Mouse (Mus musculus): ENCODE measurements around the gene Vasn. TPM values are rescaled to one million over a fixed set of nuclear protein-coding genes. Genes with fewer than 3 reads are reported as not detected.

Gene Vasn
- total RNA-seq, 2 experiments from 2014 or later, result 4.8 to 6.0 TPM

DNA sequence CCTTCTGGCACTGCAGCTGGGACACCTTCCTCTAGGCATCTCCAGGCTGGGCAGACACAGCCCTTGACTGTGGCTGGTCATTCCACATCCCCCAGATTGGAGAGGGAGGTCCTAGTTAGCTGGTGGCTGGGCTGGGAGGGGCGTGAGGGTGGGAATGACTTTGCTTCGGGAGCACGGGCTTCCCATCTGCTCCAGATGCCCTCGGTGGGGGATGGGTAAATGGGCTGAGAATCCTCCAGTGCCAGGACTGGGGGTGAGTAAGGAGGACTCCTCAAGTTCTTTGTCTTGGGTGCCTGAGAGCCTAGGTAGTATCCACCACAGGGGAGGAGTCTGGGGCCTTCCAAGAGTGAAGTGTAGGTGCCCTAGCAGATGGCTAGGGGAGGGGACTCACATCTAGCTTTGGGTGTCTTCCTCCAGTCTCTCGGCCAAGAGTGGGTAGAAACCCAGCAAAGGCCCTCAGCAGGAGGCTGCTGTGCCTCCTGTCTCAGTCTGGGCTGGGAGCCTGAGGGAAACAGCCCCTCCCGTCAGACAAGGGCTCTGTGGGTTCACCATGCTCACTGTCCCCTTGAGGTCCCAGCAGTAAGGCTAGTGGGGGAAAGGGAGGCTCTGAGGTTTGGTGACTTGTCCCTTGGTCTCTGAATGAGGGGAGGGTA lies 40.7 kb upstream of the Vasn start:
- no peak for DNase-seq
- H3K27ac ChIP-seq, result peak overlapping the region; percentile 28; the same call in 1 of the 2 replicates

DNA sequence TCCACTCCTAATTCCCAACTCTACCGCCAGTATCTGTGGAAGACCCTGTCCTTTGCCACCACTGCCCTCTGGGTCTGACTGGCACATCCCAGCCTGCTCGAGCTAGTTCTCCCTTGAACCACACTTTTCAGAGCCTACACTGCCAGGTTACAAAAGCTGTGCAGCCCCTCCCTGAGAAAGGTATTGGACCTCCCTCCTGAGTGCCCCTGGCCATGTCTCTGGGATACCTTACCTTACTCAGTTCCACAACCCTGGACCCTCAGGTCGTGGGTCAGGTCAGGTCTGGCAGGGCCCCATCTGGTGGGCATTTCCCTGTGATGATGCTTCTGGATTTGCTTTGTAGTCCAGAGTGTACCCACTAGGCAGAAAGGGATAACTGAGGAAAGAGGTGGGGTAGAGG lies 40.1 kb upstream of the Vasn start:
- no peak for DNase-seq
- intact Hi-C loops (cut with DNase I), result no loop called here
- H3K4me3 ChIP-seq, result no peak overlapping the region
- H3K27ac ChIP-seq, result no peak overlapping the region
- TF ChIP-seq CTCF (IDR thresholded peaks at IDR 0.05), result no peak

More for the DNA sequence above, 40.7 kb upstream of the Vasn start:
- no peak overlapping the region for H3K4me3 ChIP-seq
- no peak for TF ChIP-seq CTCF (IDR thresholded peaks at IDR 0.05)
- intact Hi-C loops (cut with DNase I), result no loop called here

DNA sequence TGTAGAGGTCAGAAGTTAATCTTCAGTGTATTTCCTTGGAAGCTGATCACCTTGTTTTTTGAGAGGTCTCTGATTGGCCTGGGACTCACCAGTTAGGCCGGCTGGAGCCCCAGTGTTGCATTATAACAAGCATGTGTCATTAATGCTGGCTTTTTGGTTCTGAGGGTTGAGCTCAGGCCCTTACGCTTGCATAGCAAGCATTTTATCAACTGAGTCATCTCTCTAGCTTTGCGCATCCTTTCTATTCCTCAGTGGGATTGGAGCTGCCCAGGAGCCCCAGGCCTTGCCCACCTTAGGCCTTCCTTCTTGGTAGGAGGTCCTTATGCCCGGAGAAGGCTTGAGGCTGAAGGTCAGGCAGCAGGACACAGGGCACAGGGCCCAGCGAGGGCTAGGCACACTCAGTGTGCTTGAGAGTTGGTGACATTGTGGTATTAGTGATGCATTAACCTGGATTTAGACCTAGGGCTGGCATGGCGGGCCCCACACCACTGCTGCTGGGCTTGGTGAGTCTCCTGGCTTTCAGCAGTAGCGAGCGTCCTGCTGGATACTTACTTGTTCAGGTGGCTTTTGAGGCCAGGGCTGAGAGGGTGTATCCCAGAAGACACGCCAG lies 38.9 kb upstream of the Vasn start:
- Histone ChIP-seq H3K27ac (no peak overlapping the region), H3K4me3 (no peak overlapping the region)
- no peak for TF ChIP-seq CTCF (IDR thresholded peaks at IDR 0.05)
- intact Hi-C loops (cut with DNase I), result no loop called here
- DNase-seq, result no peak

DNA sequence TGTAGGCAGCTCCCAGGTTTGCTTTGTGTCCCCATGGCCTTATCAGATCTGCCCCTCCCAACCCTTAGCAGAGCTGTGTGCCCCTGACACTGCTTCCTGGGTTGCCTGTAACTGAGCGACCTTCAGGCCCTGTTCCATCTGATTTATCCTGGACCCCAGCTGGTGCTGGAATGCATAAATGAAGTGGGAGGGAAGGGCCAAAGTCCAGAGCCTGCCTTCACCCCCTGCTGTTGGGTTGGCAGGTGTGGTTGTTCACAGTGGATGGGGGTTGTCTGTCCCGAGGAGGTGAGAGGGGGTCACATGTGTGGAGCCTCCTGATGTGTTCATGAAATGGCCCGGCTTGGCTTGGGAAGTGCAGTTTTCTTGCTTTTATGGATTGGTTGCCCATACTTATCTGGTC lies 37.6 kb upstream of the Vasn start:
- Histone ChIP-seq H3K27ac (no peak overlapping the region), H3K4me3 (no peak overlapping the region)
- intact Hi-C loops (cut with DNase I), result no loop called here
- no peak for TF ChIP-seq CTCF (IDR thresholded peaks at IDR 0.05)
- DNase-seq, result no peak

DNA sequence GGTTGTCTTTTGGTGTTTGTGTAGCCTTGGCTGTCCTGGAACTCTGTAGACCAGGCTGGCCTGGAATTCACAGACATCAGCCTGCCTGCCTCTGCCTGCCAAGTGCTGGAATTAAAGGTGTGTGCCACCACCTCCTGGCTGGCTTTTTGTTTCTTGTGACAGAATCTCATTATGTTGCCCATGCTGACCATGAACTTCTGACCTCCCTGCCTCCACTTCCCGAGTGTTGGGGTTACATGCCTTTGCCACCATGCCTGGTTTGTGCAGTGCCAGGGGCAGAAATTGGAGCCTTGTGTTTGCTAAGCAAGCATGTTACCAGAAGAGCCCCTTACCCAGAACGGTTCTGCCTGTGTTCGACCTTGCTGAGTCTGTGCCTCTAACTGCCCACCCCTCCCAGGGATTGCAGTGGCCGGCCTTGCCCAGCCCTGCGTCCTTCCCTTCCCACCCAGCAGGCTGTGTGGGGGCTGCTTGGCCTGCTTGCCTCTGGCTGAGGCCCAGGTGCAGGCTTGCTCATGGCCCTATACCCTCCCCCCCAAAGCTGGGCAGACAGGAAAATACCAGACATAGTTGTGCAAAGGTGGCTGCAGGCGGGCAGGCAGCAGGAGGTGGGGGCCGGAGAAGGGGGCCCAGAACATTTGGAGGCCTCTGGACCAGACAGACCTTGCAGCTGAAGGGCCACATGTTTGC lies 36.8 kb upstream of the Vasn start:
- peak overlapping the region; percentile 28 for H3K27ac ChIP-seq
- TF ChIP-seq CTCF (IDR thresholded peaks at IDR 0.05), result no peak
- no peak for DNase-seq
- no peak overlapping the region for H3K4me3 ChIP-seq
- intact Hi-C loops (cut with DNase I), result no loop called here

DNA sequence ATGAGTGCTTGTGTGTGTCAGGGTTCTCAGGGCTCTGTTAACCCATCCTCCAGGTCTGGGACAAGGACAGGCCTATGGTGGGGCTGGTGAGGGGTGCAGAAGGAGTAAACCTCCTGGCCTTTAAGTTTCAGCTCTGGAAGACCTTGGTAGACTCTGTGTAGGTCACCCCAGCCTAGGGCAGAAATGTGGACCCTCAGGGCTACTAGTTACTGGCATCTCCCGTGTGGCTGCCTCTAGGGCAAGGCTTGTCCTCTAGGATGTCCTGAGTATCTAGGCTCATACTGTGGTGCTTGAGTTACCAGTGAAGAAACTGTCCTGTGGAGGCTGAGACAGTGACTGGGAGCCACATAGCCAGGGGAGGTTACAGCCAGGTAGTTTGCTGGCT lies 36.3 kb upstream of the Vasn start:
- intact Hi-C loops (cut with DNase I), result no loop called here
- Histone ChIP-seq H3K4me3 (no peak overlapping the region), H3K27ac (peak overlapping the region; percentile 28)
- TF ChIP-seq CTCF (IDR thresholded peaks at IDR 0.05), result no peak
- no peak for DNase-seq

DNA sequence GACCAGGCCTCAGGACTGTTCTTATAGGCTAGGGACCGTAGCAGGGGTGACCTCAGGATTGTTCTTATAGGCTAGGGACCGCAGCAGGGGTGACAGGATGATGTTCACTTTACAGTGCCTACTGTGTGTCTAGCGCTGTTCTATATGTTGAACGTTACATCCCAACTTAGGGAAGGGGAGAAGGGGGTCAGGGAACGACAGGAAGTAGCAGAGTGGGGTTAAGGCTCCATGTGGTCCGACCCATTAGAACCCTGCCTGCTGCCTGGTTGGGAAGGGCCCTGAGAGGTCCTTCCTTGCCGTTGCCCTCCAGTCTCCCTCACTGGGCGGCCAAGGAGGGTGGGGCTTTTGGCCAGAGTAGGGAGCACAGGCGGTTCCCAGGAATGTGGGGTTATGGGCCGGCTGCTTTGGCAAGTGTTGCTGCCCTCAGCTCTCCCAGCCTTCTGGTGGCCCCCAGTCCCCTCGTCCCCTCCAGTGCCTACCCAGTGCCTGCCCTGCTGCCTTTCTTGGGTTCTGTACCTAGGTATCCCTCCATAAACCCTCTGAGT lies 35.4 kb upstream of the Vasn start:
- intact Hi-C loops (cut with DNase I), result no loop called here
- H3K4me3 ChIP-seq, result no peak overlapping the region
- no peak for TF ChIP-seq CTCF (IDR thresholded peaks at IDR 0.05)
- peak overlapping the region; percentile 28 for H3K27ac ChIP-seq
- DNase-seq, result peak; percentile 59

DNA sequence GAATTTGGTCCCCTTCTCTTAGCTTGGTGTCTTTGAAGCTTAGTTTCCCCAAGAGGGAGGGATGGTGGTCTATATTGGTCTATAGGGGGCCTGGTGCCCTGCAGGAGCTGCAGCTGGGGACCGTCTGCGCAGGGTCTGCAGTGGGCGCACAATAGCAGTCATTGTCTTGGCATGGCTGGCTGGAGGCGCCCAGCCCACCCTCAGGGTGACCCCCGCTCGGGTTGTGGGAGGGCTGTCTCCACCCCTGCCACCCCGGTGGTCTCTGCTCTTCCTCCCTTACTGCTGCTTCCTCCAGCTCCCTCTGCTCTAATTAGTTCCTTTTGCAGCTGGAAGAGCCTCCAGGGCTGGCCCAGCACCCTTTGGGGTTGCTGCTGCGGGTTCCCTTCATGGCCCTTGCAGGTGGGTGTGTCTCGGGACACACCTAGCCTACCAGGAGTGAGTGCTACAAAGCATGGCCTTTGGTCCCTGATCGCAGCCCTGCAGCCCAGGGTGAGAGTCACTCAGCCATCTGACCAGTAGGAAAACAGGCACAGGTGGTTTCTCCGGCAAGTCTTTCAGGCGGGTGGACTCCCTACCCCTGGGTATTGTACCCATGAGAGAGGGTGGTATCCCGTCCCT lies 34.1 kb upstream of the Vasn start:
- intact Hi-C loops (cut with DNase I), result loop anchor here (1.0 to 5.0 kb wide), 4 partner anchors 45 to 301 kb away; no protein-coding TSS in a partner anchor
- TF ChIP-seq CTCF (IDR thresholded peaks at IDR 0.05), result no peak
- Histone ChIP-seq H3K4me3 (no peak overlapping the region), H3K27ac (peak overlapping the region; percentile 79; the same call in 1 of the 2 replicates)
- DNase-seq, result no peak

DNA sequence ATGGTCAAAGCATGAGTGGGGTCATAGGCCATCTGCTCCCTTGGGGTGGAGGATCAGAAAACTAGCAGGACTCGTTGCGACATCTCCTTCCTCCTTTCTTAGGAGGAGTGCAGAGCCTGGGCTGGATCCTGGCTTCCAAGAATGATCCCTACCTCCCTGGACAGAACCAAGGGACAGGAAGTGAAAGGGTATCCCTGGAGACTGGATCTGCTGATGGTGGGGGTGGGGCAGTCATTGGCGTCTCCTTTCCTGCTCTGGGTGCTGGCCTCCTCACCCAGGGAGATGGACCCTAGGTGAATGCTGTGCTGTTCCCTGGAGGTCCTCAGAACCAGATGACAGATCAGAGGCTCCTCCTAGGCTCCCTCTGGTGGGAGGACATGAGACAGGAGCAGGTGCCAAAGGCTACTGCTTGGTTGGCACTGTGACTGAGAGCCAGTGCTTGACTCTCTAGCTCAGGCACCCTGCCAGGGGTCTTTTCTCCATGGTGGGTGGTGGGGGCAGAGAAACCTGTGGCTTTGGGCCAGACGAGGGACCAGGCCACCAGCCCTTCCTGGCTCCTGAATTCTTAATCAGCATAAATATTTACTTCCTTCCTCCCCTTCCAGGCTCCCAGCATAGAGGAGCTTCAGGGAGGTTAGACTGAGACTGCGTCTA lies 33.2 kb upstream of the Vasn start:
- TF ChIP-seq CTCF (IDR thresholded peaks at IDR 0.05), result peak; percentile 73
- intact Hi-C loops (cut with DNase I), result loop anchor here (1.0 to 5.0 kb wide), 6 partner anchors 13 to 302 kb away; no protein-coding TSS in a partner anchor
- Histone ChIP-seq H3K4me3 (peak overlapping the region; percentile 26), H3K27ac (peak overlapping the region; percentile 79)
- peak; percentile 75 for DNase-seq

DNA sequence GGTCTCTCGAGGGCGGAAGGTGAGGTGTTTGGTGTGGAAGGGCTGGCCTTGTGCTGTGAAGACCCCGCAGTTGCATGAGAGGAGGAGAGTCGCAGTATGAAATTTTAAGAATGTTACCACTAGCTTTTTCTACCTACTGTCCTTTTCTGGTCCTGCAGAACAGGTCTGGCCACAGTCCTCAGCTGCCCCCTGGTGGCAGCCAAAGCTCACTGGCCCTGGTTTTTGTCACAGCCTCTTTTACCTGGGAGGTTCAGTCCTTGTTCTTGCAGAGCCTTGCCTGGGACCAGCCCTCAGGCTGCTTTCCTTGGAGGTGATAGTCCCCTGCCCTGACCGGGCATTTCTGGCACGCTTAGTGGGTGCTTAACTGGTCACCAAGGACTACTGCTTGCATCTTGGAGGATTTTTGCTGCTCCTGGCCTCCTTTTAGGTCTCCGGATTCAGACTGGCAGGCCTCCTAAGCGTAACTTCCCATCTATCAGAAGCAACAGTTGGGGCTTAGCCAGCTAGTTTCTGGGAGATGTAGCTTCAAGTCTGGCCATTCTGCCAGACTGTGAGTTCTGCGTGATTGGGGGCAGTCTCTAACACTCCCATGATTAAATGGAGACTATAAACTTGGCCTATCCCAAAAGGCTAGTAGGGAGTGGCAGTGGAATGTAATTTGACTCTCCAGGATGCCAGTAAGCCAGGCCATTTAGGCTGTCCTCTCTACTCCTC lies 31.8 kb upstream of the Vasn start:
- DNase-seq, result peak; percentile 87
- intact Hi-C loops (cut with DNase I), result loop anchor here (1.0 to 5.0 kb wide), 5 partner anchors 15 to 303 kb away; no protein-coding TSS in a partner anchor
- peak; percentile 100; the same call in 1 of the 2 replicates for TF ChIP-seq CTCF (IDR thresholded peaks at IDR 0.05)
- H3K4me3 ChIP-seq, result no peak overlapping the region
- no peak overlapping the region for H3K27ac ChIP-seq

DNA sequence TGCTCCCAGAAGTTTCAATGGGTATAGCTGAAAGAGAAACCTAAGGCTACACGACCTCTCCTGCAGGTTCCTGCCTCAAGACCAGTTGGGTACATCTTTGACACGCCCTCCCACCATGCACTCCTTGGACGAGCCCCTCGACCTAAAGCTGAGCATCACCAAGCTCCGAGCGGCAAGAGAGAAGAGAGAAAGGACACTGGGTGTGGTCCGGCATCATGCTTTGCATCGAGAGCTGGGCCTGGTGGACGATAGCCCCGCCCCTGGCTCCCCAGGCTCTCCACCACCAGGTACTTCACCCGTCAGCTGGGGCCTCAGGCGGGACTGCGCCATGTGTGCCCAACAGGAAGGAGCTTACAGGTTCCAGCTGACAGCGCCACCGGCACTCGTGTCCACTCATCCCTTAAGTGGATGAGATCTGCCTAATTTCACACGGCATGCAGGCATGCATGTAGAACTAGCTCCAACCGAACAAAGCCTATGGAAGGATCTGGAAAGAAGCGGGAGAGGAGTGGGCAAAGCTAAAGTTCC lies 31.1 kb upstream of the Vasn start:
- no peak overlapping the region for H3K27ac ChIP-seq
- H3K4me3 ChIP-seq, result no peak overlapping the region
- DNase-seq, result no peak
- no peak for TF ChIP-seq CTCF (IDR thresholded peaks at IDR 0.05)
- intact Hi-C loops (cut with DNase I), result loop anchor here (5.0 kb wide), 1 partner anchor 121 kb away; no protein-coding TSS in a partner anchor

Data from gastrocnemius, adult 2 months (tissue).